Mouse (Mus musculus) stomach, postnatal 0 days (tissue): Measurements from ENCODE around the gene Gm11099.

Experiments used
- CTCF ChIP-seq: IDR thresholded peaks from 2 replicates; pipeline ENCODE4 v1.5.1; 2016; ENCODE audit warnings: antibody characterized with exemption, low read depth, mild to moderate bottlenecking, moderate library complexity
- EP300 ChIP-seq: optimal IDR thresholded peaks from 2 replicates; pipeline ENCODE3; 2016; ENCODE audit warnings: antibody characterized with exemption

DNA sequence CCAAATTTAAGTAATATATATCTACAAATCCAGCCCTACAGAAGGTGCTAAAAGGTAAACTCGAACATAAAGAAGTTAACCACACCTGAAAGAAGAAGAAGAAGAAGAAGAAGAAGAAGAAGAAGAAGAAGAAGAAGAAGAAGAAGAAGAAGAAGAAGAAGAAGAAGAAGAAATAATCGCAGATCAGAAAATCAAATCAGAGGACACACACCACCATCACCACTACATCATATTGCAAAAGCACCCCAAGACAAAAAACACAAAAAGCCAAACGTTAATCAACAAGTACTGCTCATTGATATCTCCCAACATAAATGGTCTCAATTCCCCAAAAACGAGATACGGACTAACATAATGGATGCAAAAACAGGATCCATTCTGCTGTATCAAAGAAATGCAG is at the start of gene Gm11099:
- TF ChIP-seq CTCF (no peak), EP300 (no peak)
